Mouse (Mus musculus) ES-E14 (cell line): Measurements from ENCODE around the gene B230104I21Rik. TPM values are rescaled to one million over a fixed set of nuclear protein-coding genes. Genes with fewer than 3 reads are reported as not detected.

Source experiments
- DNase-seq: peaks from one replicate; pipeline ENCODE4 v3.0.0-alpha.2; 2013; ENCODE audit warnings: low read depth, low spot score
- H3K27ac ChIP-seq: 2 replicates; pipeline ENCODE4 v1.5.1; 2012; ENCODE audit warnings: low read depth, mild to moderate bottlenecking, low read length, moderate library complexity, mixed read lengths; ENCODE audit not compliant: poor library complexity, insufficient read depth, severe bottlenecking
- H3K36me3 ChIP-seq: 2 replicates; pipeline ENCODE4 v1.6.1; 2012; ENCODE audit warnings: mild to moderate bottlenecking, low read length, moderate library complexity, mixed read lengths; ENCODE audit not compliant: control insufficient read depth, poor library complexity, insufficient read depth, severe bottlenecking
- H3K4me1 ChIP-seq, 2 experiments: fragments of 150-350 bp in 1 of 2; sonication (generic) in 1 of 2; 2 replicates each; pipeline ENCODE4 v1.6.1; 2012; ENCODE audit warnings: low read length in 2 of 2, mild to moderate bottlenecking in 1 of 2, mixed read lengths in 1 of 2; ENCODE audit not compliant: control insufficient read depth in 2 of 2, insufficient read depth in 2 of 2, poor library complexity in 1 of 2
- H3K4me3 ChIP-seq, 2 experiments: fragments of 150-350 bp in 1 of 2; sonication (generic) in 1 of 2; 2 replicates each; pipeline ENCODE4 v1.5.1; 2012; ENCODE audit warnings: low read length in 2 of 2, low read depth in 1 of 2, mild to moderate bottlenecking in 1 of 2, mixed read lengths in 1 of 2; ENCODE audit not compliant: insufficient read depth in 1 of 2, poor library complexity in 1 of 2, severe bottlenecking in 1 of 2
- H3K9ac ChIP-seq: 2 replicates; pipeline ENCODE4 v1.6.1; 2012; ENCODE audit warnings: low read depth, mild to moderate bottlenecking, low read length, mixed read lengths; ENCODE audit not compliant: poor library complexity, insufficient read depth, severe bottlenecking
- H3K9me3 ChIP-seq: fragments of 150-350 bp; sonication (generic); 2 replicates; pipeline ENCODE4 v1.6.1; 2012; ENCODE audit warnings: low read depth, mild to moderate bottlenecking, low read length; ENCODE audit not compliant: control insufficient read depth, insufficient read depth
- CHD2 ChIP-seq: IDR thresholded peaks from 2 replicates; pipeline ENCODE4 v1.6.1; 2014; ENCODE audit warnings: mild to moderate bottlenecking, low read depth, low read length, inconsistent platforms
- HCFC1 ChIP-seq: IDR thresholded peaks from 2 replicates; pipeline ENCODE4 v1.6.1; 2012; ENCODE audit warnings: low read length, inconsistent platforms, borderline replicate concordance; ENCODE audit not compliant: insufficient read depth
- MAFK ChIP-seq: IDR thresholded peaks from 2 replicates; pipeline ENCODE4 v1.6.1; 2014; ENCODE audit warnings: mild to moderate bottlenecking, low read depth, low read length, inconsistent platforms; ENCODE audit not compliant: insufficient read depth
- ZC3H11A ChIP-seq: IDR thresholded peaks from 2 replicates; pipeline ENCODE4 v1.6.1; 2012; ENCODE audit warnings: low read depth, mild to moderate bottlenecking, inconsistent platforms, low read length, borderline replicate concordance
- ZNF384 ChIP-seq: IDR thresholded peaks from 2 replicates; pipeline ENCODE4 v1.6.1; 2012; ENCODE audit warnings: low read depth, low read length, inconsistent platforms
- in situ Hi-C, 2 experiments: fragments of 600-800 bp; cut with MboI; formaldehyde crosslinking; loops; one replicate each; pipeline ENCODE4 v1.15.1; 2025; ENCODE audit warnings: low sequenced_read_pairs in 2 of 2, inconsistent platforms in 1 of 2; ENCODE audit not compliant: unreplicated experiment in 2 of 2
- total RNA-seq: library from RNA; depleted of rRNA; stranded (reverse); fragments of 300-350 nt; gene quantifications from 2 replicates; pipeline ENCODE4 v1.2.3, GENCODE M21; 2012

Gene B230104I21Rik
- total RNA-seq, 1 experiment = not detected

DNA sequence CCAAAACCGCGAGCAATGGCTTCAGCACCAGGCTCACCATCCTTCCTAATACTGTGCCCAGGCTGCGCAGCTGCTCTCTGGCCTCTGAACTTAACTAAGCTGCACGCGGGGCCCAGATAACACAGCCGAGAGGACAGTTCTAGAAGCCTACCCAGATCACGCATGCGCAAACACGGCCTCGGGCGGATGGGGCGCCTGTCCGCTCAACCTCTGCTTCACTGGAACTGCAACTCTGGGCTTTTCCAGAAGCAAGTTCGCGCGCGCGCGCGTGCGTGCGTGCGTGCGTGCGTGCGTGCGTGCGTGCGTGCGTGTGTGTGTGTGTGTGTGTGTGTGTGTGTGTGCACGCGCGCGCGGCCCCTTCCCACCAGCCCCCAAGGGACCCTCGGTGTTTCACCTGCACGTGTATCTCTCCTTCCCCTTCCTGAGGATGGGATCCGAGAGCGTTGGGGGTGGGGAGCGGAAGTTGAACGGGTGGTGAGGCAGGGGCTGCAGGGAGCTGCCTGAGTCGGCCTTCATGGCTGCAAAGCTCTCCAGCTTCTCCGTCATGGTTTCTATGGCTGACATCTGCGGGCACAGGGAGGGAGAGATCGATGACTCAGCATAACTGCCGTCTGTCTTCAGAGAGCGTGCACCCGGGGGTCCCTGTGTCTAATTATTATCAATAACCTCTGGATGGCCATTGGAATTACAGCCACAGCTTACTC is 1.1 kb upstream of the B230104I21Rik start:
- H3K4me3 ChIP-seq = peak overlapping the region; percentile 2 to 16; a peak in 2 of 4 replicates
- no peaks in the 10 kb centered on the region for H3K36me3 ChIP-seq
- no peak overlapping the region for H3K9ac ChIP-seq

DNA sequence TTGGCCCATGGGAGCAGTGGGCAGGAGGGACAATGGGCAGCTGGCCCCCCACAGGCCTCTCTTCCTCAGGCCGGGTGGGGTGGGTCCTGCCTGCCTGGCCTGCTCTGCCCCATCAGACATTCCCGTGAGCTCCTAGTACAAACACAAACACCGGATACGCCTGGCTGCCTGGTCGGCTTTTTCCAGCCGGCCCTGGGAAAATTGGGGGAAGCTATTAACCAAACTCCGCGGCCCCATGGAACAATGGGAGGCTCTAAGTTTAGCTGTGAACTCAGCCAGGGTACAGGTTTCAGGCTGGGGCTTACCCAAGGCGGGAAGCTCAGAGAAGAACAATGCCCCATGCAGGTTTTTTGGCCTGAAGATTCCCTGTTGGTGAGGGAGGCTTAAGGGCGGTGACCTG is 723 bp downstream of the B230104I21Rik start:
- no peak overlapping the region for H3K27ac ChIP-seq
- no peak for TF ChIP-seq ZC3H11A
- TF ChIP-seq MAFK = no peak
- TF ChIP-seq HCFC1 = no peak
- H3K9me3 ChIP-seq = no peaks in the 10 kb centered on the region
- H3K36me3 ChIP-seq = no peaks in the 10 kb centered on the region
- H3K9ac ChIP-seq = no peak overlapping the region
- H3K4me3 ChIP-seq = no peak overlapping the region
- DNase-seq = no peak
- peaks cover 4 to 7% of the 10 kb centered on the region in 2 experiments; a peak in 1 of 4 replicates for H3K4me1 ChIP-seq
- in situ Hi-C loops = no loop called here

More for the DNA sequence above, 1.1 kb upstream of the B230104I21Rik start:
- Histone ChIP-seq H3K9me3 (no peaks in the 10 kb centered on the region), H3K4me1 (peaks cover 4 to 9% of the 10 kb centered on the region in 2 experiments; a peak in 1 of 4 replicates), H3K27ac (no peak overlapping the region)
- in situ Hi-C loops = no loop called here
- peak; percentile 94 for TF ChIP-seq MAFK
- no peak for TF ChIP-seq CHD2
- DNase-seq = no peak

DNA sequence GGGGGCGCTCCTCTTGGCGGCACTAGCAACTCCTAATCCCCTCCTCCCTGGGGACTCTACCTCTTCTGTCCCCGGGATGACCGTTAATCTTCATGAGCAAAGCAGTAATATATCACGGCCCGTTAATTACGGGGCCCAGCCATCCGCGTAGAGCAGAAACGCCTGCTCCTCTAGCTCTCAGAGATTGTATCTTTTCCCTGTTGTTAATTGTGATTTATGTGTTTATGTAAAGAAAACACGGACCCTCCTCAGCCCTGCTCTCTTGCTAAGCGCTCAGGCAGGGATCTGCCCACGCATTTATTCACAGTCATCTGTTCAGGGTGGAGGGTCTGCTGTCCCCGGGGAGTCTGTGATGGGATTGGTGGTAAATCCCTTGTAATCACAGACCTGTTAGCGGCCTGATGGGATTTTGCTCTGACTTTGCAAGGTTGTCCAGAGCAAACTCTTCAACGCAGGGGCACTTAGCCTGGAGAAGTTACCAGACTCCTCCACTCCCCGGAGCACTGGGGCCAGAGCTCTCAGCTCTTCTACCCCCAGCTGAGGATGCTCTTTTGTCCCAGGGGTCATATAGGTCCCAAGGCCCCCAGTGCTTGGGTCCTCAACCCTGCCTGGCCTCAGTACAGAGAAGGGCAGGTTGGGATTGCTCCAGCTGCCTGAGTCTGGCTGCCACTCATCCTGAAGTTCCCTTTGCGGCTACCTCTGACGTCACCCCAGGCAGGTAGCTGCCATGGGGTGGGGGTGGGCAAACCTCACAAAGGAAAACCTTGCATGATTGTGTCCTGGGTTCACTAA is 11.0 kb downstream of the B230104I21Rik start:
- no peak for DNase-seq
- Histone ChIP-seq H3K27ac (no peak overlapping the region), H3K9me3 (no peaks in the 10 kb centered on the region), H3K4me3 (no peak overlapping the region), H3K4me1 (peaks cover 2 to 6% of the 10 kb centered on the region in 2 experiments; a peak in 2 of 4 replicates), H3K9ac (no peak overlapping the region), H3K36me3 (no peaks in the 10 kb centered on the region)
- in situ Hi-C loops = no loop called here
- TF ChIP-seq ZC3H11A (no peak), HCFC1 (no peak), MAFK (no peak), ZNF384 (no peak), CHD2 (no peak)

DNA sequence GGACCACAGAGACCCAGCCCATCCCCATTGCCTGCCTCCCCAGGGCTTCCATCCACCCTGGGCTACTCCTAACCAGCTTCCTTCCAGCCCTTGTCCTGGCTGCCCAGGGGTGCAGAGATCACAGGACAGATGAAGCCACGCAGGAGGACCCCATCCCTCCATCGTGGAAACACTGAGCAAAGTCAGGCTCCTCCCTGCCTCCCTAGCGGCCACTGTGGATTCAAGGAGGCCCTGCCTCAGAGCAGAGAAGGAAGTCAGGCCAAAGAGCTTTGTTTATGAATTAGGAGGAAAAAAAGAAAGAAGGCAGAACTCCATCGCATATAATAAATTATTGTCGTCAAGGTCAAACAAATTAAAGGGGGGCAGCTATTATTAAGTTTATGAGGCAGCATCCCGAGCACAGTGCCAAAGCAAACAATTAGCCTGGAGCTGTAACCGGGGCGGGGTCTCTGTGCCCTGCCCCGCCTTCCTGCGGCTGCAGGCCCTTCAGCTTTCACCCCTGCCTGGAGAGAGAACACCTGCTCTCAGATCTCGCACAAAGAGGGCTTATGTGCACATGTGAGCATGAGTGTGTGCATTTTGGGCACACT is 12.4 kb downstream of the B230104I21Rik start:
- Histone ChIP-seq H3K36me3 (no peaks in the 10 kb centered on the region), H3K27ac (no peak overlapping the region)
- TF ChIP-seq MAFK (no peak), ZC3H11A (no peak), CHD2 (no peak), HCFC1 (no peak), ZNF384 (no peak)

More for the DNA sequence above, 12.4 kb downstream of the B230104I21Rik start:
- H3K4me1 ChIP-seq = peaks cover 2 to 6% of the 10 kb centered on the region in 2 experiments; a peak in 2 of 4 replicates
- DNase-seq = no peak
- in situ Hi-C loops = no loop called here
- H3K9me3 ChIP-seq = no peaks in the 10 kb centered on the region
- no peak overlapping the region for H3K4me3 ChIP-seq
- H3K9ac ChIP-seq = no peak overlapping the region
